Mouse (Mus musculus) ovary, adult 10 weeks (tissue): ENCODE measurements around the gene Cluh. TPM values are rescaled to one million over a fixed set of nuclear protein-coding genes. Genes with fewer than 3 reads are reported as not detected.

ENCODE experiments used
- polyA plus RNA-seq: library from polyadenylated mRNA; stranded (reverse); fragments of 350-450 nt; fragmentation: Illumina TruSeq; extraction: RNeasy Lipid Tissue Mini Kit (QIAGEN cat#74804); gene quantifications from one replicate; pipeline ENCODE4 v1.2.3, GENCODE M21; 2014

Gene Cluh
- polyA plus RNA-seq, result 4.6 TPM

DNA sequence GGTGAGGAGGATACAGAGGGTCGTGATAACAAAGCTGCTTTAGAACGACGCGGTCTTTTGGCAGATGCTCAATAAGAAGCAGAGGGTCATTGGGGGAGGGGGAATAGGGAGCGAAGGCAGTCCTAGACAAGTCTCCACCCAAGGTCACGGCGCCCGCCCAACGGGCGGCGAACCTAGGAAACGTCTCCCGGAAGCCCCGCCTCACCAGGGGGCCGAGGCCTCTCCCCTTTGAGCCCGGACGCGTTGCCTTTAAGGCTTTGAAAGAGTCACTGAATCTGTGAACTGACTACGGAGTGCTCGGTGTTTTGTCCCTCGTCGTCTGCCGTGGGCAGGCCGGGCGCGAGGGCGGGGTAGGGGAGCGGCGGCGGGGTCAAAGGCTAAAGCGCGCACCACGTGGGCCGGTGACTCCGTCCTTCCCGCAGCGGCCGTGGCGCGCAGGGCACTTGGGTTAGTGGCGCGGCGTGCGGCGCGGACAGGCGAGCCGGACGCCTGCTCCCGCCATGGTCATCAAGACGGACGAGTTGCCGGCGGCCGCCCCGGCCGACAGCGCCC, at the start of gene Cluh:
Cluh (plus strand) TSS at position 401 of the 552 bp plus-strand sequence.

DNA sequence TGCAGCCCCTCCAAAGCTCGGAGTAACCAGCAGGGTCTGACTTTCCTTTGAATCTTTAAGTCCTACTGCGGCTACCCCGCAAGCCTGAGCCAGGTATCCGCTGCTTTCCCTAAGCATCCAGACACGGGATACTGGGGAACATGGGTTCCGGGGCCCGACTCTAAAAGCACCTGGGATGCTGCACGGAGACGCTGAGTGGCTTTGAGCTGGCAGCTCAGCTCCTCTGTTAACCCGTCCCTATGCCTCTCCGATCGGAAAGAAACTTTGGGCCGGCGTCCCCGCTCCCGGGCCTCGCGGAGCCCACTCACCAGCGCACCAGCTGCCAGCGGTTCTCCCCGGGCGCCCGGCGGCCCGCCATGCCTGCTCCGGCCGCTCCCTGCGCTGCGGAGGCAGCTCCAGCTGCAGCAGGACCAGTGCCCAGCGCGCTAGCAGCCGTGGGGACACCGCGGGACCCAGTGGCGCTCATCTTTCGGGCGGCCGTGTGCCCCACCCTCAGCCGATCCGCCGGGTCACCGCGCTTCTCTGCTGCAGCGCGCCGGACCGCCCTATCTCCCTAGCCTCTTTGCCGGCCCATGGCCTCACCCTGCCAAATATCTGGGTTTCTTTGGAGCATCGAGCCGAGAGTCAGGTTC, 38.6 kb upstream of the Cluh start, which contains the start of gene Rap1gap2:
Rap1gap2 (minus strand) TSS at position 371 of the 632 bp plus-strand sequence.

DNA sequence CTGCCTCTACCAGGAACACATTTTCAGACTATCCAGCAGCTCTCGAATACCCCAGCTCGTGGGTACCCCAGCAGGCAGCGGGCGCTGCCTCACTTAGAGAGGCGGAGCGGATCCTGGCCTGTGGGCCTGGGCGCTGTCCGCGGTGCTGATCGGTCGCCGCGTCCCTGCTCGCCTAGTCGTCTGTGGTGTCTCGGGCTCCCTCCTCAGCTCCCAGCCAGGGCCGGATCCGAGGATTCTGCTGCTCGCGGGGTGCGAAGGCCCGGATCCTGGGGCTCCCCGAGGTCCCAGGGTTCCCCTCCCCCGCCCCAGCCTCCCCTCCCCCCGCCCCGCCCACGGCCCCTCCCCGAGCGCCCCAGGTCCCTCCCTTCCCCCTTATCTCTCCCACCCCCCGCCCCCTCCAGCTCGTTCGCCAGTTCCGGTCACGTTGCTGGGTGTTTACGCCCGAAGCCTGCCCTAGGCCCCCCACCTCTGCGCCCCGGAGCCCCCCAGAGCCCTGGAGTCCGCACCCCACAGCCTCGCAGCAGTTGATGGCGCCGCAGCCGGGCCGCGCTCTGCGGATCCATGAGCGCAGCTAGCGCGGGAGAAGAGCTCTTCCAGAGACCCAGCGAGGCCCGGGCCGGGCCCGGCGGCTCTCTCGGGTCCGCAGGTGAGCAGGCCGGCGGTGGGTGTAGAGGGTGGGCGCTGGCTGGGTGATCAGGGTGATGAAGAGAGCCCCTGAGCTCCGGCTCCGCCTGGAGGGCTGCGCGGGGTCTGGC, 29.9 kb upstream of the Cluh start, which contains the start of gene Ccdc92b:
Ccdc92b (plus strand) TSS at position 405 of the 755 bp plus-strand sequence.

Other genes starting within 250 kb of the Cluh start
- gene Rap1gap2, start 38.6 kb upstream of the Cluh start, polyA plus RNA-seq, result 1.2 TPM
- not detected for gene Ccdc92b, start 29.9 kb upstream of the Cluh start, polyA plus RNA-seq
- gene Pafah1b1, start 75.2 kb downstream of the Cluh start, polyA plus RNA-seq, result 836 TPM
- gene Mettl16, start 121.3 kb downstream of the Cluh start, polyA plus RNA-seq, result 46.3 TPM
- gene Mnt, start 181.4 kb downstream of the Cluh start, polyA plus RNA-seq, result 3.0 TPM
- 0.83 TPM for gene Sgsm2, start 247.6 kb downstream of the Cluh start, polyA plus RNA-seq
- 61.1 TPM for gene Tsr1, start 248.6 kb downstream of the Cluh start, polyA plus RNA-seq